Mouse (Mus musculus): Measurements from ENCODE around the gene Olfm2. TPM values are rescaled to one million over a fixed set of nuclear protein-coding genes. Genes with fewer than 3 reads are reported as not detected.

Gene Olfm2
- total RNA-seq (2012; rRNA removed), result 2.2 and 2.9 TPM in 2 replicates

- Histone ChIP-seq H3K9me3 (ENCODE audit: control insufficient read depth, insufficient read depth, low read depth, low read length) (no peaks in the 10 kb centered on the region), H3K4me3 (ENCODE audit: insufficient read depth in 1 of 2, low read depth in 1 of 2, low read length in 2 of 2, poor library complexity in 1 of 2, severe bottlenecking in 1 of 2) (peak within 1 kb of the TSS; percentile 68 to 74), H3K9ac (ENCODE audit: insufficient read depth, low read depth, low read length, poor library complexity, severe bottlenecking) (peak within 1 kb of the TSS; percentile 66), H3K36me3 (ENCODE audit: control insufficient read depth, insufficient read depth, low read length, poor library complexity, severe bottlenecking) (no peaks in the 10 kb centered on the region), H3K4me1 (ENCODE audit: control insufficient read depth in 2 of 2, insufficient read depth in 2 of 2, low read length in 2 of 2, poor library complexity in 1 of 2) (peaks cover 7 to 28% of the 10 kb centered on the region in 2 experiments; a peak in 3 of 4 replicates), H3K27ac (ENCODE audit: insufficient read depth, low read depth, low read length, poor library complexity, severe bottlenecking) (no peak within 1 kb of the TSS)
- TF ChIP-seq HCFC1 (IDR thresholded peaks at IDR 0.05; ENCODE audit: borderline replicate concordance, insufficient read depth, low read length) (no peak), MAFK (IDR thresholded peaks at IDR 0.05; ENCODE audit: insufficient read depth, low read depth, low read length) (no peak), ZC3H11A (IDR thresholded peaks at IDR 0.05; ENCODE audit: borderline replicate concordance, low read depth, low read length) (no peak)
- in situ Hi-C loops (cut with MboI; ENCODE audit: low sequenced_read_pairs in 2 of 2, unreplicated experiment in 2 of 2), result no loop called here
- no peak for DNase-seq (ENCODE audit: low read depth, low spot score)
Observed at GRCm38 (mm10) chr9:20746017-20746660, at the start of gene Olfm2. Gene Olfm2 (minus strand): TSS chr9:20746349.

- in situ Hi-C loops (cut with MboI; ENCODE audit: low sequenced_read_pairs in 2 of 2, unreplicated experiment in 2 of 2), result no loop called here
- Histone ChIP-seq H3K4me1 (ENCODE audit: control insufficient read depth in 2 of 2, insufficient read depth in 2 of 2, low read length in 2 of 2, poor library complexity in 1 of 2) (peaks cover 0 to 7% of the 10 kb centered on the region in 2 experiments; a peak in 2 of 4 replicates), H3K4me3 (ENCODE audit: insufficient read depth in 1 of 2, low read depth in 1 of 2, low read length in 2 of 2, poor library complexity in 1 of 2, severe bottlenecking in 1 of 2) (no peak overlapping the region), H3K27ac (ENCODE audit: insufficient read depth, low read depth, low read length, poor library complexity, severe bottlenecking) (no peak overlapping the region), H3K36me3 (ENCODE audit: control insufficient read depth, insufficient read depth, low read length, poor library complexity, severe bottlenecking) (no peaks in the 10 kb centered on the region), H3K9me3 (ENCODE audit: control insufficient read depth, insufficient read depth, low read depth, low read length) (no peaks in the 10 kb centered on the region), H3K9ac (ENCODE audit: insufficient read depth, low read depth, low read length, poor library complexity, severe bottlenecking) (no peak overlapping the region)
- no peak for DNase-seq (ENCODE audit: low read depth, low spot score)
- TF ChIP-seq ZNF384 (IDR thresholded peaks at IDR 0.05; ENCODE audit: low read depth, low read length), result no peak
- TF ChIP-seq HCFC1 (IDR thresholded peaks at IDR 0.05; ENCODE audit: borderline replicate concordance, insufficient read depth, low read length), result no peak
- no peak for TF ChIP-seq MAFK (IDR thresholded peaks at IDR 0.05; ENCODE audit: insufficient read depth, low read depth, low read length)
- TF ChIP-seq ZC3H11A (IDR thresholded peaks at IDR 0.05; ENCODE audit: borderline replicate concordance, low read depth, low read length), result no peak
- TF ChIP-seq CHD2 (IDR thresholded peaks at IDR 0.05; ENCODE audit: low read depth, low read length), result no peak
Observed at GRCm38 (mm10) chr9:20794108-20794806, 48.1 kb upstream of the Olfm2 start.

- in situ Hi-C loops (cut with MboI; ENCODE audit: low sequenced_read_pairs in 2 of 2, unreplicated experiment in 2 of 2), result no loop called here
- TF ChIP-seq CHD2 (IDR thresholded peaks at IDR 0.05; ENCODE audit: low read depth, low read length) (no peak), ZNF384 (IDR thresholded peaks at IDR 0.05; ENCODE audit: low read depth, low read length) (no peak), HCFC1 (IDR thresholded peaks at IDR 0.05; ENCODE audit: borderline replicate concordance, insufficient read depth, low read length) (no peak), ZC3H11A (IDR thresholded peaks at IDR 0.05; ENCODE audit: borderline replicate concordance, low read depth, low read length) (no peak), MAFK (IDR thresholded peaks at IDR 0.05; ENCODE audit: insufficient read depth, low read depth, low read length) (no peak)
- no peak for DNase-seq (ENCODE audit: low read depth, low spot score)
Observed at GRCm38 (mm10) chr9:20790345-20790744, 44.2 kb upstream of the Olfm2 start.

GRCm38 (mm10) chr9:20789651-20790050 lies 43.5 kb upstream of the Olfm2 start:
- Histone ChIP-seq H3K9me3 (ENCODE audit: control insufficient read depth, insufficient read depth, low read depth, low read length) (no peaks in the 10 kb centered on the region), H3K4me1 (ENCODE audit: control insufficient read depth in 2 of 2, insufficient read depth in 2 of 2, low read length in 2 of 2, poor library complexity in 1 of 2) (peaks cover 0 to 4% of the 10 kb centered on the region in 2 experiments; a peak in 2 of 4 replicates), H3K9ac (ENCODE audit: insufficient read depth, low read depth, low read length, poor library complexity, severe bottlenecking) (no peak overlapping the region), H3K4me3 (ENCODE audit: insufficient read depth in 1 of 2, low read depth in 1 of 2, low read length in 2 of 2, poor library complexity in 1 of 2, severe bottlenecking in 1 of 2) (no peak overlapping the region), H3K27ac (ENCODE audit: insufficient read depth, low read depth, low read length, poor library complexity, severe bottlenecking) (no peak overlapping the region), H3K36me3 (ENCODE audit: control insufficient read depth, insufficient read depth, low read length, poor library complexity, severe bottlenecking) (no peaks in the 10 kb centered on the region)
- DNase-seq (ENCODE audit: low read depth, low spot score), result no peak
- TF ChIP-seq HCFC1 (IDR thresholded peaks at IDR 0.05; ENCODE audit: borderline replicate concordance, insufficient read depth, low read length), result no peak
- no peak for TF ChIP-seq ZNF384 (IDR thresholded peaks at IDR 0.05; ENCODE audit: low read depth, low read length)
- TF ChIP-seq MAFK (IDR thresholded peaks at IDR 0.05; ENCODE audit: insufficient read depth, low read depth, low read length), result no peak
- TF ChIP-seq ZC3H11A (IDR thresholded peaks at IDR 0.05; ENCODE audit: borderline replicate concordance, low read depth, low read length), result no peak
- TF ChIP-seq CHD2 (IDR thresholded peaks at IDR 0.05; ENCODE audit: low read depth, low read length), result no peak
- in situ Hi-C loops (cut with MboI; ENCODE audit: low sequenced_read_pairs in 2 of 2, unreplicated experiment in 2 of 2), result no loop called here

More at GRCm38 (mm10) chr9:20790345-20790744, 44.2 kb upstream of the Olfm2 start:
- no peak overlapping the region for H3K9ac ChIP-seq (ENCODE audit: insufficient read depth, low read depth, low read length, poor library complexity, severe bottlenecking)
- H3K36me3 ChIP-seq (ENCODE audit: control insufficient read depth, insufficient read depth, low read length, poor library complexity, severe bottlenecking), result no peaks in the 10 kb centered on the region
- H3K27ac ChIP-seq (ENCODE audit: insufficient read depth, low read depth, low read length, poor library complexity, severe bottlenecking), result no peak overlapping the region
- no peaks in the 10 kb centered on the region for H3K9me3 ChIP-seq (ENCODE audit: control insufficient read depth, insufficient read depth, low read depth, low read length)
- no peak overlapping the region for H3K4me3 ChIP-seq (ENCODE audit: insufficient read depth in 1 of 2, low read depth in 1 of 2, low read length in 2 of 2, poor library complexity in 1 of 2, severe bottlenecking in 1 of 2)
- peaks cover 0 to 4% of the 10 kb centered on the region in 2 experiments; a peak in 2 of 4 replicates for H3K4me1 ChIP-seq (ENCODE audit: control insufficient read depth in 2 of 2, insufficient read depth in 2 of 2, low read length in 2 of 2, poor library complexity in 1 of 2)

Data from ES-E14 (cell line).